Mouse (Mus musculus) mature B cell (primary cell): ENCODE results near the gene Spata2l.
"Not testable (repeated sequence)": the region's sequence is repeated elsewhere in the genome, so short reads cannot be mapped to it uniquely, and the experiment has no call there.

ENCODE experiments used
- in situ Hi-C: fragments of 300-500 bp; cut with MboI; formaldehyde crosslinking; loops from 2 replicates; pipeline ENCODE4 v1.14.3; 2019

Gene Spata2l

GRCm38 (mm10) chr8:123197016-123197415 is 39.0 kb downstream of the Spata2l start:
- in situ Hi-C loops: not testable (repeated sequence)

- in situ Hi-C loops: no loop called here
These were observed 42.3 kb downstream of the Spata2l start for GRCm38 (mm10) chr8:123193771-123194170.

GRCm38 (mm10) chr8:123191908-123192307 is 44.1 kb downstream of the Spata2l start:
- in situ Hi-C loops: no loop called here

- in situ Hi-C loops: no loop called here
These were observed 45.4 kb downstream of the Spata2l start for GRCm38 (mm10) chr8:123190678-123191077.

- in situ Hi-C loops: no loop called here
These were observed 47.2 kb downstream of the Spata2l start for GRCm38 (mm10) chr8:123188841-123189240.

GRCm38 (mm10) chr8:123188006-123188405 is 48.0 kb downstream of the Spata2l start:
- in situ Hi-C loops: no loop called here

GRCm38 (mm10) chr8:123185566-123186409 is 50.2 kb downstream of the Spata2l start, which contains the start of gene Dpep1:
Gene Dpep1 (plus strand): TSS chr8:123186242.
- in situ Hi-C loops: no loop called here

- in situ Hi-C loops: no loop called here
These were observed 54.6 kb downstream of the Spata2l start for GRCm38 (mm10) chr8:123181391-123181790.
